Mouse (Mus musculus) natural killer cell, adult 2 months (primary cell): ENCODE results near the gene Mrpl54.
"Not testable (repeated sequence)": the region's sequence is repeated elsewhere in the genome, so short reads cannot be mapped to it uniquely, and the experiment has no call there.

Experiments used
- DNase-seq, 2 experiments: peaks; one replicate each; pipeline ENCODE4 v3.0.0; 2022; ENCODE audit warnings: low spot score in 2 of 2

Mrpl54 gene

GRCm38 (mm10) chr10:81229735-81230437 lies 36.8 kb downstream of the Mrpl54 start:
- no peak for DNase-seq

DNA sequence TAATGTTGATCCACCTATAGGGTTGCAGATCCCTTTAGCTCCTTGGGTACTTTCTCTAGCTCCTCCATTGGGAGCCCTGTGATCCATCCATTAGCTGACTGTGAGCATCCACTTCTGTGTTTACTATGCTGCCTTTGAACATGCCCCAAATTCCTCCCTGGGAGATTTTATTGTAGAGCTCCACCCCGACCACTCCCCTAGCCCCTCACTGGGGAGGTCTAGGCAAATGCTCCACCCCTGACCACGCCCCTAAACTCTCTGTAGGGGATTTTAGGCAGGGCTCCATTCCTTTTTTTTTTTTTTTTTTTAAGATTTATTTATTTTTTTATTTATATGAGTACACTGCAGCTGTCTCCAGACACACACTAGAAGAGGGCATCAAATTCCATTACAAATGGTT lies 43.0 kb downstream of the Mrpl54 start:
- DNase-seq: not testable (repeated sequence)

- DNase-seq: peak in 1 of 2 experiments; percentile 32
Observed at GRCm38 (mm10) chr10:81221402-81222015, 45.2 kb downstream of the Mrpl54 start.

DNA sequence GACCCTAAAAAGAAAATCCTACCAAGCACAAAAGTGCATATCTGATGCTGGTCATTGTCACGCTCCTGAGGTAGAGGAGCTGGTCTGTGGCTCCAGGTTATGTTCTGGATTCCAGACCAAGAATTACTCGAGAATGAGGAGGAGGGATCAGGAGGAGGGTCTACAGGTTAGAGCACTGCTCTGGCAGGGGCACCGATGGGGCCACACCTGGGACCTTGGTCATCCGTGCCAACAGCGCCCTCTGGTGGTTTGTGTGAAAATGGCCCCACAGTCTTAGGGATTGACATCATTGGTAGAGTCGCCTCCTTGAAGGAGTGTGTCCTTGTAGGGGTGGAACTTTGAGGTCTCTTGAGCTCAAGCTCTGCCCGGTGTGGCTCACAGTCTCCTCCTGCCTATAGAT lies 48.8 kb downstream of the Mrpl54 start:
- peak; percentile 72 to 85 for DNase-seq

GRCm38 (mm10) chr10:81217267-81217666 lies 49.5 kb downstream of the Mrpl54 start:
- DNase-seq: not testable (repeated sequence)

DNA sequence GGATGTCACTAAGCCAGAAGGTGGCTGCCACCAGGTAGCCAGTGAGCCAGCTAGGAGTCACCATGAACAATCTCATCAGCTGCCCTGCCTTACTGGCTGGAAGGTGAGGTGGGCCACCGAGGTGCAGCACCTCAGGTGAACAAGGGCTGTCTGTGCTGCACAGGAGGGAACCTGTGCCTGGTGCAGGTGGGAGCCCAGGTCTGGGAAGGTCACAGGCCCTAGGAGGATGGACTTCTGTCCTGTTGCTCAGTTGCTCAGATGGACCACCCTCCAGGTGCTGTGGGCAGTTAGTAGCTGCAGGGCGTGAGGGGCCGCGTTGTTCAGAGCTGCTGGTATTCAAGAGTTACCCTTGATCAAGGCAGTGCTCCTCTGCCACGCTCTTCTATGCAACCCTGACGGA lies 49.9 kb downstream of the Mrpl54 start:
- no peak for DNase-seq

- DNase-seq: no peak
Observed at GRCm38 (mm10) chr10:81216260-81216659, 50.5 kb downstream of the Mrpl54 start.
